Mouse (Mus musculus): Measurements from ENCODE around the gene Klrb1a.
A peak's percentile ranks its signal among the peaks of the same experiment; 100 is the strongest.
"Not testable (repeated sequence)": the region's sequence is repeated elsewhere in the genome, so short reads cannot be mapped to it uniquely, and the experiment has no call there.

DNA sequence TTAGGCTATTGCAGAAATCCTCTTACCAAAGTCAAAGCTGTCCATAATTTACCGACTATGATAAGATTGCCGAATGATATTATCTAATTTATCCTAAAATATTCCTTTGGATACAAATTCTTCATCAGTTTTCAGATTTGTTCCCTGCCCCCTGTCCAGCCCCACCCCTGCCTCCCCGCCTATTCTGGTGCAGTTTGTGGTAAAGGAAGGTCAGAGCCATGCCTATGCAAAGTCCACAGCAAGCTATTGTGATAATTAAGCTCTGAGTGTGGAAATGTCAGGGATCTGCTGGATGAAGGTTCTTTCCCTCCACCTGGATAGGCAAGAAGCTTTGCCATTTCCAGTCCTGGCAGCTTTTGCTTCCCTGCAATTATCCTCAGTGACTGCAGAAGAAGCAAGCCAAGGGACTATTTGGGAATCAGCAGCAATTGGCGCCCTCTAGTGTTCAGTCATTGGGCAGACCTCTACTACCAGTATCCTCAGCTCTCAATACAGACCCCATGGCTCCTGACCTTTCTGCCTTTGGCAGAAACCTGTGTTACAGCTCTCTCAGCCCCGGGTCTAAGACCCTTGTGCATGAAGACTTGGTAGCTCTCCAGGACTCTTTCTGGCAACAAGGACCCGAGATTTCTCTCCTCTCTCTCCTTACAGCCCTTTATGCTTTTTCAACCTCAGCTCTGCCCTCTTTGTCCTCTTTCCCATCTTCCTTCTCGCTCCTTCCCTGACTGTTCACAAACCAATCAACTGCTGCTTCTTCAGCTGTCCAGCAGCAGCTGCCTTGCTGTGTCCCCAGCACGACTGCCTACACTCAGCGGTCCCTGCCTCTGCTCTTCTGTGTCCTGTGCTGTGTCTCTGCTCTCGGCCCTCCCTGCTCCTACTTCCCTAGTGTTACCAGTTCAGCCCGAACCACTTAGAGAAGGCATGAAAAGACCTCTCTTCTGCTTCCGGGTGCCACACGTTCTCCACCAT is 6.7 kb upstream of the Klrb1a start:
- peak; percentile 19; the same call in 1 of the 2 replicates for TF ChIP-seq CTCF (IDR thresholded peaks at IDR 0.05; ENCODE audit: low read depth, low read length)
- not testable (repeated sequence) for TF ChIP-seq POLR2A (IDR thresholded peaks at IDR 0.05; ENCODE audit: borderline replicate concordance, low read depth, low read length)
